Mouse (Mus musculus) midbrain, embryonic 12.5 days (tissue): ENCODE results near the gene Zc3h10. TPM values are rescaled to one million over a fixed set of nuclear protein-coding genes. Genes with fewer than 3 reads are reported as not detected.

ENCODE experiments used
- ATAC-seq: fragments of 200-750 bp; cut with Nextera tagmentation; 2 replicates; pipeline ENCODE4 v1.8.0; 2017; ENCODE audit warnings: low read depth, moderate TSS enrichment, moderate library complexity; ENCODE audit not compliant: low FRiP score
- H3K27ac ChIP-seq: fragments of 300-500 bp; sonication (generic); replicated peaks from 2 replicates; pipeline ENCODE4 v1.5.1; 2016; ENCODE audit warnings: mild to moderate bottlenecking
- H3K27me3 ChIP-seq: fragments of 300-500 bp; sonication (generic); 2 replicates; pipeline ENCODE4 v1.6.1; 2016; ENCODE audit warnings: mild to moderate bottlenecking
- H3K36me3 ChIP-seq: fragments of 300-500 bp; sonication (generic); 2 replicates; pipeline ENCODE4 v1.6.1; 2016
- H3K4me1 ChIP-seq: fragments of 300-500 bp; sonication (generic); 2 replicates; pipeline ENCODE4 v1.6.1; 2016
- H3K4me2 ChIP-seq: fragments of 300-500 bp; sonication (generic); replicated peaks from 2 replicates; pipeline ENCODE4 v1.6.1; 2016; ENCODE audit warnings: mild to moderate bottlenecking, moderate library complexity
- H3K4me3 ChIP-seq: fragments of 300-500 bp; sonication (generic); 2 replicates; pipeline ENCODE4 v1.5.1; 2016; ENCODE audit warnings: mild to moderate bottlenecking
- H3K9ac ChIP-seq: fragments of 300-500 bp; sonication (generic); replicated peaks from 2 replicates; pipeline ENCODE4 v1.6.1; 2016; ENCODE audit warnings: mild to moderate bottlenecking, moderate library complexity
- H3K9me3 ChIP-seq: fragments of 300-500 bp; sonication (generic); 2 replicates; pipeline ENCODE4 v1.6.1; 2016; ENCODE audit warnings: mild to moderate bottlenecking
- WGBS: fragments of 180-500 bp; shearing (Covaris S2); methylation state at CpG from one replicate; pipeline ENCODE4 v1.1.7; 2016; 5-methylcytosine and 5-hydroxymethylcytosine counted together
- polyA plus RNA-seq: library from polyadenylated mRNA; unstranded; fragments of >200 nt; fragmentation: Nextera tagmentation; extraction: Ambion mirVana; gene quantifications from 2 replicates; pipeline ENCODE4 v1.2.1, GENCODE M21; 2016

The Zc3h10 gene
- polyA plus RNA-seq, 1 experiment from 2014 or later = 22.5 TPM

- Histone ChIP-seq H3K27ac (no peak overlapping the region), H3K9me3 (0 out of 2 replicates have a peak, but pooled peaks cover 4% of the 10 kb centered on the region), H3K4me3 (no peak overlapping the region), H3K4me2 (no peak overlapping the region), H3K27me3 (no peaks in the 10 kb centered on the region), H3K36me3 (no peaks in the 10 kb centered on the region), H3K9ac (no peak overlapping the region), H3K4me1 (peaks cover 6% of the 10 kb centered on the region)
- WGBS = 81% methylated on average over 8 of the region's 8 CpGs
- no peak for ATAC-seq
Measured at GRCm38 (mm10) chr10:128503532-128503931, 44.0 kb downstream of the Zc3h10 start.

DNA sequence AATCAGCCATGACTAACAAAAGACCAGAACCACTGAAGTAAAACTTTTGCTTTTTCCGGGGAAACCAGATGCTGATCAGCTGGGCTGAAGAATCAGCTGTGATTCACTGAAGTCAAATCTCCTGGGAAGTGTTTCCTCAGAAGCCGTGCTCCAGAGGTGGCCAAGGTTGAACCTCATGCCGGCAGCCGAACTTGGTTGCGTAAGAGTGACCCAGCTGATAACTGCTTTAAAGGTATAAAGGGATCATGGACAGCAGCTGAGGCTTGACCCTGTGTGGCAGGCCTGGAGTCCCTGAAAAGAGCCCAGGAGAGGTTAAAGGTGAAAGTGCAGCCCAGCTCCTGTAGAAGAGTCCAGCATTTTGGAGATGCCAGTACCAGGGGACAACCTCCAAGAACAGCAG lies 45.2 kb downstream of the Zc3h10 start:
- no peak for ATAC-seq
- WGBS = 78% methylated on average over 5 of the region's 5 CpGs

DNA sequence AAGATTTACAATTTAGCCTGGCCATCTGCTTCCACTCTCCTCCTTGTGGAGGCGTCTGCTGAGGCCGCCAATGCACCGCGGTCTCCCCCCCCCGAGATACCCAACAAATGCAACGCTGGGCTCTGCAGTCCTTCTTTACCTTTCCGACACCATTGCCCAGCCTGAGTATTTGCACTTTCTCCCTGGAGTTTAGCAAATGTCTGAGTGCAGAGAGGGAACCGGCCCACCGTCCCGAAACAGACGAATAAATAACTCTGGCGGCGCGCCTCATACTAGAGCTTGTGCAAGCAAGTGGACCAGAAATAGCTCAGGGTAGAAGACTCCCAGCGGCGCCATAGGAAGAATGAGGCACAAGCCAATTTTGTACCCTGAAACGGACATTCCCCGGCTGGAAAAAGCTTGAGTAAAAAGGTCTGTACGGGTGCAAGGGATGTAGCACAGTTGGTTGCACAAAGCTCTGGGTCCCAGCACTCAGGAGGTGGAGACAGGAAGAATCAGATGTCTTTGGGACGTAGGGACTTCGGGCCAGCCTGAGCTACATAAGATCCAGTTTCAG lies 48.4 kb downstream of the Zc3h10 start:
- Histone ChIP-seq H3K27ac (peak overlapping the region; percentile 78), H3K27me3 (peaks cover 10% of the 10 kb centered on the region; the same call in 1 of the 2 replicates), H3K4me3 (peak overlapping the region; percentile 62), H3K9ac (peak overlapping the region; percentile 60), H3K4me2 (peak overlapping the region; percentile 84), H3K4me1 (peaks cover 27% of the 10 kb centered on the region), H3K36me3 (no peaks in the 10 kb centered on the region), H3K9me3 (no peaks in the 10 kb centered on the region)
- 1% methylated on average over 21 of the region's 21 CpGs for WGBS
- peak; percentile 36 for ATAC-seq

More for the DNA sequence above, 45.2 kb downstream of the Zc3h10 start:
- Histone ChIP-seq H3K27ac (no peak overlapping the region), H3K4me3 (no peak overlapping the region), H3K4me2 (no peak overlapping the region), H3K27me3 (no peaks in the 10 kb centered on the region), H3K9me3 (0 out of 2 replicates have a peak, but pooled peaks cover 4% of the 10 kb centered on the region), H3K36me3 (no peaks in the 10 kb centered on the region), H3K4me1 (peaks cover 12% of the 10 kb centered on the region), H3K9ac (no peak overlapping the region)

- peaks cover 27% of the 10 kb centered on the region for H3K4me1 ChIP-seq
- H3K9ac ChIP-seq = peak within 1 kb of the TSS; percentile 60
- H3K36me3 ChIP-seq = no peaks in the 10 kb centered on the region
- H3K4me3 ChIP-seq = peak within 1 kb of the TSS; percentile 62
- no peaks in the 10 kb centered on the region for H3K9me3 ChIP-seq
- H3K27ac ChIP-seq = peak within 1 kb of the TSS; percentile 78
- peak within 1 kb of the TSS; percentile 84 for H3K4me2 ChIP-seq
- ATAC-seq = peak; percentile 83
- 0% methylated on average over 25 of the region's 27 CpGs for WGBS
- peaks cover 10% of the 10 kb centered on the region; the same call in 1 of the 2 replicates for H3K27me3 ChIP-seq
Measured at GRCm38 (mm10) chr10:128498590-128498989, 49.0 kb downstream of the Zc3h10 start, which contains the start of gene Myl6b. Gene Myl6b, minus strand, starts transcription at chr10:128498685.

- H3K4me2 ChIP-seq = no peak overlapping the region
- no peak overlapping the region for H3K27ac ChIP-seq
- 0 out of 2 replicates have a peak, but pooled peaks cover under 1% of the 10 kb centered on the region for H3K36me3 ChIP-seq
- peaks cover 10% of the 10 kb centered on the region; the same call in 1 of the 2 replicates for H3K27me3 ChIP-seq
- peaks cover 33% of the 10 kb centered on the region for H3K4me1 ChIP-seq
- H3K9ac ChIP-seq = no peak overlapping the region
- H3K9me3 ChIP-seq = no peaks in the 10 kb centered on the region
- no peak overlapping the region for H3K4me3 ChIP-seq
- no peak for ATAC-seq
- 40% methylated on average over 6 of the region's 6 CpGs for WGBS
Measured at GRCm38 (mm10) chr10:128497134-128497737, 50.3 kb downstream of the Zc3h10 start.

DNA sequence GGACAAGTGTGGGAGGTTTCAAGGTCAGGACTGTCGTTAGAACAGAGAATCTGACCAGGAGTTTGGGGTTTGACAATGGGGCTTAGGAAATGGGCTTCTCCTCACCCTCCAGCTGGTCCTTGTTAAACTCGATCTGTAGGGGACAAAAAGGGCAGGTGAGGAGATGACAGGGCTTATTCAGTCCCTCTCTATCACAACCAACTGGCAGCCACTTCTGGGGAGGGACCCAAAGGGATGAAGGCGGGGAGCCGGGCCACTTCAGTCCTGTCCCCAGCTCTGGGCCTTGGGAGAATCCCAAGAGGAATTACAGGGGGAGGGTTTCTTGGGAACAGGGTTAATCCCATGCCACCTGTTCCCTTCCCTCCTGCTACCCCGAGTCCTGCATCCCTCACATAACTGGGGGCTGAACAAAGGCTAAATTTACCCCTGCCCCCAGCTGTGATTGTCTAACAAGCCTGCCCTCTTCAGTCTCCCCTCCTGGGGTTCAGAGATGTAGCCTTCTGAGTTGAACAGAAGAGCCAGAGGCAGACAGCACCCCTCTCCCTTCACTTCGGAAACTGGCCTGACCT lies 51.0 kb downstream of the Zc3h10 start:
- Histone ChIP-seq H3K9me3 (no peaks in the 10 kb centered on the region), H3K4me3 (no peak overlapping the region), H3K27ac (no peak overlapping the region), H3K9ac (no peak overlapping the region), H3K36me3 (peaks cover 7% of the 10 kb centered on the region; the same call in 1 of the 2 replicates), H3K4me1 (peaks cover 38% of the 10 kb centered on the region), H3K4me2 (no peak overlapping the region), H3K27me3 (peaks cover 10% of the 10 kb centered on the region; the same call in 1 of the 2 replicates)
- no peak for ATAC-seq
- 31% methylated on average over 6 of the region's 6 CpGs for WGBS

DNA sequence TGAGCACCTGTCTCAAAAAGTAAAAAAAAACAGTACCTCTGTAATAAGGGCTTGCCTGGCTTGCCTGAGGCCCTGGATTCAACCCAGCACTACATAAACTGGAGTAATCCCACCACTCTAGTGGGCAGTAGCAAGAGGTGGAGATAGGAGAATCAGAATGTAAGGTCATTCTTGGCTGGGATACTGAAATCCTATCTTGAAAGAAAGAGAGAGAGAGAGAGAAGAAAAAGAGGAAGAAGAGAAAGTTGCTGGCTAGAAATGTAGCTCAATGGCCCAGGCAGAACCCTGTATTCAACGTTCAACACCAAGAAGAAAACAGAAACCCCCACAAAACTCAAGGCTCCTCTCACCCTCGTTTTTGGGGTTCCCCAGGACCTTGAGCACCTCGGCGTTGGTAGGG lies 51.7 kb downstream of the Zc3h10 start:
- H3K27ac ChIP-seq = no peak overlapping the region
- peaks cover 45% of the 10 kb centered on the region for H3K4me1 ChIP-seq
- no peak overlapping the region for H3K4me3 ChIP-seq
- WGBS = 83% methylated on average over 4 of the region's 4 CpGs
- H3K27me3 ChIP-seq = peaks cover 10% of the 10 kb centered on the region; the same call in 1 of the 2 replicates
- ATAC-seq = no peak
- no peak overlapping the region for H3K4me2 ChIP-seq
- H3K9ac ChIP-seq = no peak overlapping the region
- H3K36me3 ChIP-seq = peaks cover 14% of the 10 kb centered on the region
- H3K9me3 ChIP-seq = no peaks in the 10 kb centered on the region

DNA sequence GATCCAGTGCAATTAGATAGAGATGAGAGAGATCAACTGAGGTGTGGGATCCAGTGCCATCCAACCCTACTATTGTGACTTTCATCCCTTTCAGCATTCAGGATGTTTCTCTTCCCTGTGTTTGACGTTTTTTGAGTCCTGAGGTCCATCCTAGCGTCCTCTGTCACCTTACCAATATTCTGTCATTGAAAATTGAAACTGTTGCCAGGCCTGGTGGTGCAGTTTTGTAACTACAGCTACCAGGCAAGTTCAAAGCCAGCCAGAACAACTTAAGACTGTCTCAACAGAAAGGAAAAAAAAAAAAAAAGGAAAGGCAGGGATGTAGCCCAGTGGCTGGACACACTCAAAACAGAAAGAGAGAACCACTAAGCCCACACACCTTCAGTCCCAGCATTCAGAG lies 52.3 kb downstream of the Zc3h10 start:
- Histone ChIP-seq H3K9me3 (no peaks in the 10 kb centered on the region), H3K27me3 (peaks cover 10% of the 10 kb centered on the region; the same call in 1 of the 2 replicates), H3K4me2 (peak overlapping the region; percentile 82), H3K36me3 (peaks cover 19% of the 10 kb centered on the region), H3K27ac (no peak overlapping the region), H3K4me1 (peaks cover 46% of the 10 kb centered on the region), H3K9ac (no peak overlapping the region), H3K4me3 (no peak overlapping the region)
- 80% methylated on average over 2 of the region's 2 CpGs for WGBS
- no peak for ATAC-seq

GRCm38 (mm10) chr10:128494667-128495245 lies 52.8 kb downstream of the Zc3h10 start:
- WGBS = 61% methylated on average over 11 of the region's 11 CpGs
- Histone ChIP-seq H3K9me3 (no peaks in the 10 kb centered on the region), H3K27ac (peak overlapping the region; percentile 91), H3K4me2 (peak overlapping the region; percentile 82), H3K36me3 (peaks cover 24% of the 10 kb centered on the region), H3K4me1 (peaks cover 48% of the 10 kb centered on the region), H3K27me3 (peaks cover 10% of the 10 kb centered on the region; the same call in 1 of the 2 replicates), H3K4me3 (peak overlapping the region; percentile 67), H3K9ac (peak overlapping the region; percentile 84; the same call in 1 of the 2 replicates)
- ATAC-seq = no peak

DNA sequence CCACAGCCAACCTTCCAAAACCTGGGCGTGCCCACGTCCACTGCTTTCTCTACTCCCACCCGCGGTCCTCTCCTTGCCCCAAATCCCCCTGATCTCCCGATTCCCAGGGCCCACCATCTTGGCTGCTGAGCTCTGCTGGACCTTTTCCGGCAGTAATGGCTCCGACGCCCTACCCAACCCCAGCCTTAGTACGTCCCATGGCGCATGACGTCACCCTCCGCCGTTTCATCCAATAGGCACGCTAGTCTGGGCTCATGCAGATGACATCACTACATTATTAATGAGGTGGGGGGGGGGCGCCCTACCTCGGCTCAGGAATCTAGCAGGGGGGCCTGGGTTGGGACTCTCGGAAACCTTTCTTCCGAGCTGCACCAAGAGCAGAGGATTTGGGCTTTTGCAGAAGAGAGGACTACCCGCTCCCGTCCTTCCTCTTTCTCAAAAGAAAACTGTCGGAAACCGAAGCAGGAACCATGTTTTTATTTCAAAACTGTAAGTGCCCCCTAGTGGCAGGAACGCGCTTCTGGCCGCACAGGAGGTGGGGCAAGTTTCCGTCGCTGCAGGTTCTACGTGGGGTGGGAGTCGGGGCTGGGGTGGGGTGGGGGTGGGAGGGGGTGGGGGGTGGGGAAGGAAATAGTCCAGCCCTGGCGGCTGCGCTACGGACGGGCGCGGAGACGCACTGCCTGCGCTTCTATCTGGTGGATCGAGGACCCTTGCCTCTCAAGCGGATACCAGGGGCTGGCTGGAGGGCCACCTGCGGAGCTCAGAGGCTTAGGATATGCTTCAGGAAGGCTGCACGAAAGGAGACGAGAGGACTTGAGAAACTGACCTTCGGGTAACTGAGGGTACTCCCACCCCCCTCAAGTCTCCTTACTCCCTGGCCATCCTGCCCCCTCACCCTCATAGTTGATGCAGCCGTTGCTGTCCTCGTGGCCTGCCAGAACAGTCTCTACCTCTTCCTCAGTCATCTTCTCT lies 53.6 kb downstream of the Zc3h10 start, which contains the start of gene Myl6:
Gene Myl6, minus strand, starts transcription at position 451 of the 972 bp plus-strand sequence.
- under 1% methylated on average over 45 of the region's 45 CpGs for WGBS
- no peaks in the 10 kb centered on the region for H3K9me3 ChIP-seq
- ATAC-seq = peak; percentile 92
- peaks cover 31% of the 10 kb centered on the region for H3K36me3 ChIP-seq
- peaks cover 10% of the 10 kb centered on the region; the same call in 1 of the 2 replicates for H3K27me3 ChIP-seq
- peak within 1 kb of the TSS; percentile 84 for H3K9ac ChIP-seq
- peaks cover 42% of the 10 kb centered on the region for H3K4me1 ChIP-seq
- peak within 1 kb of the TSS; percentile 91 for H3K27ac ChIP-seq
- H3K4me3 ChIP-seq = peak within 1 kb of the TSS; percentile 67
- H3K4me2 ChIP-seq = peak within 1 kb of the TSS; percentile 82

DNA sequence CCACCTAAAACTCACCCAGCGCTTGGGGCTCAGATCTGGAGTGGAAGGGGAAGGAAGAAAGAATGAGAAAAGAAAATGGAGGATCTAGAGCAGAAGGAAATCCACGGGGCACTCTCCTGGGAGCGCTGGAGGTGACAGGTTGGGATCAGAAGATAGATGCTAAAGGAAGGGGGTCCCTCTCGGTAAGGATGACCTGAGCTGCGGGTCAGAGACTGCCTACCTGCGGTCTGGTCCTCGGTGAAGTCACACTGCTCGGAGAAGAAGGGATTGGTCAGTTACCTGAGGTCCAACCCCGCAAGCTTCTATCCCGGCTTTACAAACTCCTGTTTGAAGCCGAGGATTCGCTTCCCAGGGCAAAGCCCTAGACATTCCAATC lies 54.3 kb downstream of the Zc3h10 start:
- H3K4me1 ChIP-seq = peaks cover 42% of the 10 kb centered on the region

More for the DNA sequence above, 54.3 kb downstream of the Zc3h10 start:
- peaks cover 10% of the 10 kb centered on the region; the same call in 1 of the 2 replicates for H3K27me3 ChIP-seq
- peak overlapping the region; percentile 91 for H3K27ac ChIP-seq
- no peak; the same call in 1 of the 2 replicates for ATAC-seq
- H3K36me3 ChIP-seq = peaks cover 38% of the 10 kb centered on the region
- H3K9ac ChIP-seq = peak overlapping the region; percentile 84
- H3K4me2 ChIP-seq = peak overlapping the region; percentile 82
- peak overlapping the region; percentile 67 for H3K4me3 ChIP-seq
- 0% methylated on average over 12 of the region's 12 CpGs for WGBS
- H3K9me3 ChIP-seq = no peaks in the 10 kb centered on the region
